Mouse (Mus musculus): ENCODE results near the gene Abhd11.

DNA sequence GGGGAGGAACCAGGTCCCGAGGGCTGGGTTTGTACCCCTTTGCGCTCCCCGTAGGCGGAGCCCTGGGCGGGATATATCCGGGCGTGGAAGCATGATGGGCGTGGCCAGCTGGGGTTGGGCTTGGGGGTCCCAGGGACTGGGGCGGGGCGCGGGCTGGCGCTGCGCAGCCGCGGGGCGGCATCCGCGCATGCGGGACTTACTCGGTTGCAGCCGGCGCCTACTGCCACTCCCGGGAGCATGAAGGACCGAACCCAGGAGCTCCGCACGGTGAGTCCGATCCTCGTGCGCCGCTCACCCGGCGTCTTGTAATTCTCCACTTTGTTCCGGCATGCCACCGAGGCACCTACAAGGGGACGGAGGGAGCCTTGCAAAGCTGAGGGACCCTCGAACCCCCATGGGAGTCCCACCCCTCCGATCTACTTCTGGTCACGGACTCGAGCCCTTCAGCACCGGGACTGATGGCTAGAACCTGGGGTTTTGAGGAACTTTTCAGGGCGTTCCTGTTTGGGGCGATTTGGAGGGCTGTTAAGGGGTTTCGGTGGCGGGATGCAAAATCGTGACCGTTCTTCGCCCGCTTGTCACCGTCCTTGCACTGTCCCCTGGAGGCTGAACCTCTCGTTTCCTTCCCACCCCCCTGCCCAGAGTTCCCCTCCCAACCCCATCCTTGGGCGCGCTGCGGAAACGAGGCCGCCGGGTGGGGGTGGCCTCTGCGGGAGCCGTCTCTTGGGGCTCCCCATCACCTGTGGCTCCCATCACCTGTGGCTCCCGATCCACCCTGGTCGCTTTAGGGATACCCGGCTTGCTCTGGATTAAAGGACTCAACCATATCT, 14.6 kb downstream of the Abhd11 start, which contains the start of gene Stx1a:
- TF ChIP-seq CTCF (IDR thresholded peaks at IDR 0.05; ENCODE audit: borderline replicate concordance, extremely low read depth, insufficient read depth, insufficient read length) (no peak), POLR2A (IDR thresholded peaks at IDR 0.05; ENCODE audit: borderline replicate concordance, extremely low read depth, insufficient read depth, insufficient read length, poor library complexity, severe bottlenecking) (peak; percentile 58; the same call in 1 of the 2 replicates)
